21 mouse cellular contexts compared by ENCODE assay signal in genomic region chr5:119335979-119336378, GRCm38 (mm10).
"Had no signal": no experiment of that assay in that cellular context is flagged by ENCODE, and none has a peak within 500 bp of the region (broad histone marks: within the 10 kb centered on the region; RNA-seq: fewer than 3 reads in every experiment).

No protein-coding gene starts in this region.

- H3K4me2 ChIP-seq: limb, embryonic 13.5 days; liver, embryonic 12.5 days; liver, embryonic 15.5 days; lung, embryonic 15.5 days; midbrain, embryonic 11.5 days; neural tube, embryonic 12.5 days; neural tube, embryonic 15.5 days had no signal

- H3K4me1 ChIP-seq: limb, embryonic 10.5 days; limb, embryonic 13.5 days; lung, embryonic 15.5 days; neural tube, embryonic 12.5 days; neural tube, embryonic 15.5 days had no signal

- H3K27ac ChIP-seq: kidney, postnatal 0 days; layer of hippocampus, adult 2 months; limb, embryonic 10.5 days; limb, embryonic 13.5 days; liver, embryonic 12.5 days; liver, embryonic 15.5 days; lung, embryonic 15.5 days; neural tube, embryonic 12.5 days; neural tube, embryonic 15.5 days had no signal

- DNase-seq: kidney, adult 18-20 months; kidney, postnatal 25 days; layer of hippocampus, adult 9-11 months; liver; lung, adult 18-20 months; lung, postnatal 10 days; lung, postnatal 36 days; midbrain, embryonic 14.5 days; thymus, adult 2 months; thymus, postnatal 14 days; thymus, postnatal 4 days had no signal

- H3K27me3 ChIP-seq: liver, embryonic 12.5 days; liver, embryonic 15.5 days; lung, embryonic 15.5 days; neural tube, embryonic 12.5 days; neural tube, embryonic 15.5 days had no signal

- H3K4me3 ChIP-seq: layer of hippocampus, adult 2 months; limb, embryonic 10.5 days; limb, embryonic 13.5 days; liver, embryonic 12.5 days; liver, embryonic 15.5 days; lung, embryonic 15.5 days; neural tube, embryonic 12.5 days; neural tube, embryonic 15.5 days had no signal

- H3K36me3 ChIP-seq: limb, embryonic 10.5 days; limb, embryonic 13.5 days; liver, embryonic 12.5 days; liver, embryonic 15.5 days; lung, embryonic 15.5 days; neural tube, embryonic 12.5 days; neural tube, embryonic 15.5 days had no signal

- ATAC-seq: liver, embryonic 12.5 days had no signal

- H3K9ac ChIP-seq: limb, embryonic 13.5 days; liver, embryonic 12.5 days; liver, embryonic 15.5 days; lung, embryonic 15.5 days; neural tube, embryonic 12.5 days; neural tube, embryonic 15.5 days had no signal

- H3K9me3 ChIP-seq: limb, embryonic 10.5 days; limb, embryonic 13.5 days; liver, embryonic 12.5 days; liver, embryonic 15.5 days; lung, embryonic 15.5 days; neural tube, embryonic 12.5 days; neural tube, embryonic 15.5 days had no signal
